Mouse (Mus musculus) C2C12 (cell line): ENCODE measurements around the gene Slc43a1. TPM values are rescaled to one million over a fixed set of nuclear protein-coding genes. Genes with fewer than 3 reads are reported as not detected.

ENCODE experiments used
- H3K27me3 ChIP-seq: one replicate; pipeline ENCODE4 v1.6.1; 2011; ENCODE audit not compliant: control insufficient read depth, insufficient read depth, insufficient read length
- H3K36me3 ChIP-seq: one replicate; pipeline ENCODE4 v1.6.1; 2011; ENCODE audit not compliant: control insufficient read depth, insufficient read depth
- H3K4me3 ChIP-seq: one replicate; pipeline ENCODE4 v1.5.1; 2011; ENCODE audit warnings: mild to moderate bottlenecking, control low read depth; ENCODE audit not compliant: poor library complexity, insufficient read depth, severe bottlenecking
- H3K79me2 ChIP-seq: one replicate; pipeline ENCODE4 v1.6.1; 2011; ENCODE audit not compliant: control insufficient read depth, insufficient read depth
- H3K79me3 ChIP-seq: one replicate; pipeline ENCODE4 v1.6.1; 2011; ENCODE audit warnings: low read depth, control low read depth
- H3ac ChIP-seq: one replicate; pipeline ENCODE3; 2011; ENCODE audit warnings: low read depth; ENCODE audit not compliant: control insufficient read depth, insufficient read length
- CEBPB ChIP-seq: IDR thresholded peaks from one replicate; pipeline ENCODE4 v1.6.1; 2011; ENCODE audit warnings: low read depth, mild to moderate bottlenecking, control low read depth, moderate library complexity
- CTCF ChIP-seq: IDR thresholded peaks from one replicate; pipeline ENCODE4 v1.5.1; 2011; ENCODE audit not compliant: control insufficient read depth, insufficient read depth, insufficient read length
- FOSL1 ChIP-seq: IDR thresholded peaks from one replicate; pipeline ENCODE4 v1.8.0; 2011; ENCODE audit warnings: mild to moderate bottlenecking, low read length; ENCODE audit not compliant: poor library complexity, insufficient read depth, severe bottlenecking
- MAX ChIP-seq: IDR thresholded peaks from one replicate; pipeline ENCODE4 v1.6.1; 2011; ENCODE audit warnings: mild to moderate bottlenecking, control low read depth
- MYOD1 ChIP-seq: IDR thresholded peaks from one replicate; pipeline ENCODE4 v1.6.1; 2011; ENCODE audit warnings: low read depth; ENCODE audit not compliant: control insufficient read depth, insufficient read length
- MYOG ChIP-seq: IDR thresholded peaks from one replicate; pipeline ENCODE4 v1.6.1; 2011; ENCODE audit not compliant: control insufficient read depth, insufficient read length; ENCODE audit errors: extremely low read depth
- USF1 ChIP-seq: IDR thresholded peaks from one replicate; pipeline ENCODE4 v1.6.1; 2011; ENCODE audit warnings: low read depth, mild to moderate bottlenecking, control low read depth, moderate library complexity
- polyA plus RNA-seq: library from polyadenylated mRNA; unstranded; fragments of >200 nt; fragmentation: generic; extraction: Trizol; gene quantifications from one replicate; pipeline ENCODE4 v1.2.1, GENCODE M21; 2012; ENCODE audit warnings: missing spikeins

Gene Slc43a1
- polyA plus RNA-seq, 1 experiment: 6.6 TPM

- Histone ChIP-seq H3K79me2 (no peaks in the 10 kb centered on the region), H3K27me3 (peaks cover 43% of the 10 kb centered on the region), H3K4me3 (no peak overlapping the region), H3ac (no peak overlapping the region), H3K36me3 (no peaks in the 10 kb centered on the region), H3K79me3 (no peaks in the 10 kb centered on the region)
- no peak for TF ChIP-seq MYOG
- no peak for TF ChIP-seq CTCF
- TF ChIP-seq MYOD1: no peak
- no peak for TF ChIP-seq MAX
- no peak for TF ChIP-seq CEBPB
- no peak for TF ChIP-seq USF1
- no peak for TF ChIP-seq FOSL1
Observed at GRCm38 (mm10) chr2:84885084-84886055, 46.7 kb downstream of the Slc43a1 start.

DNA sequence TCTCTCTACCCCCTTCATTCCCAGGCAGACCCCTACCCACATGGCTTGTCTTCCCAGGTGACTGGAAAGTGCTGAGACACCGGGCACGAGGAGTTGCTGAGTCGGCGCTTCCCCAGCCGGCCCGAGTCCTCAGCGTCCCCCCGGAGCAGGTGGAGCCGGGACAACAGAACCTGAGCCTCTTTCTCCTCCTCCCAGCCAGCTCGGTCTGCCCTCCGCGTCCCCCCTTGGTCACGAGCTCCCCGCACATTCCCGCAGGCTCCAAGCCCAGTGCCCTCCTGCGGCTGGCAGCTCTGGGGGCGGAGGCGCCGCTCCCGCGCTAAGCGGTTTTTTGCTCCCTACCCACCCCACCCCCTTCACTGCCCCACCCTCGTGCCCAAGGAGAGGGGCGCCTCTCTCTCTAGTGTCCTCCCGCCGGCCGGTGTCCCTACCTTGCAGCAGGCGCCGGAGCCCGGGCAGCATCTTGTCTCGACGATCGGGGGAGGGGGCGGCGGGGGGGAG, 47.6 kb downstream of the Slc43a1 start, which contains the start of gene Rtn4rl2:
Rtn4rl2 (minus strand) TSS at position 477 of the 498 bp plus-strand sequence.
- Histone ChIP-seq H3K79me2 (no peaks in the 10 kb centered on the region), H3K4me3 (no peak within 1 kb of the TSS), H3K36me3 (no peaks in the 10 kb centered on the region), H3K79me3 (no peaks in the 10 kb centered on the region), H3ac (peak within 1 kb of the TSS; percentile 44), H3K27me3 (peaks cover 47% of the 10 kb centered on the region)
- no peak for TF ChIP-seq MAX
- no peak for TF ChIP-seq CEBPB
- TF ChIP-seq MYOG: no peak

DNA sequence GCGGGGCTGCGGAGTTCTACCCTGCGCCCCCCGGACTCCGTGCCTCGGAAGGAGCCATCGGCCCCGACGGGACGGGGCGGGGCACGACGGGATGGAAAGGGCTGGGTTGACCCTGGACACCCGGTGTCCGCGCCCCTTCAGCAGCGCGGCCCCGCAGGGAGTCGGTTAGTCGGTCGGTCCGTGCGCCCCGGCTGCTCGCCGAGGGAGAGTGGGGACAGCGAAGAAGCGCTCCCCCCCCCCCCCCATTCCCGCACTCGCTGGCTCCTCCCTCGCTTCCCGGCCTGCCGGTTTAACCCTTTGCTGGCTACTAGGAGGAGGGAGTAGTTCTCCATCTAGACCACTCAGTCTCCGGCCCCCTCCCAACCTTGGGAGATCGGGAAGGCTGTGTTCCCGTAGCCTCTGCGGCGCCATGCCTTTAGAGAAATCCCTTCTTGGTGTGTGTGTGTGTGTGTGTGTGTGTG, 48.2 kb downstream of the Slc43a1 start:
- Histone ChIP-seq H3K79me3 (no peaks in the 10 kb centered on the region), H3ac (peak overlapping the region; percentile 44), H3K79me2 (no peaks in the 10 kb centered on the region), H3K4me3 (no peak overlapping the region), H3K36me3 (no peaks in the 10 kb centered on the region), H3K27me3 (peaks cover 47% of the 10 kb centered on the region)
- TF ChIP-seq USF1 (no peak), CEBPB (no peak), MYOD1 (no peak), FOSL1 (no peak), CTCF (no peak), MAX (no peak), MYOG (no peak)

DNA sequence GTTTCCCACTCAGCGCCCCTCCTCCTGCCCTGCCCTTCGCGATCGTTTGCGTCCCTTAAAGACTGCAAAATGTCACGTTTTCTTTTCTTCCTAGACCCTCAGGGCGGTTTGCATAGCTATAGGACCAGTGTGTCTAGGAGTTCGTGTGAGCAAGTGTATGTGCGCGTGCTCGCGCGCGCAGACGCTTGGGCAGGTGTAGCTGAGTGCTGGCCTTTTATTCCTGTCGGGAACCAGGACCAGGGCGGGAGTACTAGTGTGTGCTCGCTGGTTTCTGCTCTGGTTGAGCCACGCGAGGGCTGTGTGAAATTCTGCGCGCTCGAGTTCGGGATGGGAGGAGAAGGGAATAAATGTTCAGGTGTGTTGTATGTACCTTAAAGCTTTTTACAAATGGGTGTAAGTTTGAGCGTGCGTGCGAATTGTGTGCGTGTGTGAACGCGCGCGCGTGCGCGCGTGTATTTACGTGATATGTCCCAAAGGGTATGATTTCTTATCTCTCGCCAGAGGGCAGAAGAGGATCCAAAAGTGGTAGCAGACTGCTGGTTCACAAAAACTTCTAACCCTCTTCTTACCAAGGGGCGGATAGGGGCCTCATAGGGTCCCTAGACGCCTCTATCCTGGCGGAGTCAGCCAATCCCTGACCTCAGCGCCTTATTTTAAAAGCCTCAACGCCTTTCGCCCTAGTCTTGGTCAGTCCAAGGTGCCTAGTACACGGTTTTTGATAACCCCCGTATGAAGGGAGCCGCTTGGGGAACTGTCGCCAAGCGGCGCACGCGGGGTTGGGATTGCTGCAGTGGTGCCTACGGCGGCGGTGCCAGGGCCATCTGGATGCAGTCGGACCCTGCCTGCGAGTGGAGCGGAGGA, 49.0 kb downstream of the Slc43a1 start:
- no peaks in the 10 kb centered on the region for H3K79me2 ChIP-seq
- H3K36me3 ChIP-seq: no peaks in the 10 kb centered on the region
- no peaks in the 10 kb centered on the region for H3K79me3 ChIP-seq
- TF ChIP-seq CEBPB (no peak), MYOD1 (no peak), FOSL1 (no peak), MYOG (no peak), CTCF (no peak), MAX (no peak), USF1 (no peak)
- peak overlapping the region; percentile 18 for H3ac ChIP-seq
- H3K27me3 ChIP-seq: peaks cover 51% of the 10 kb centered on the region
- H3K4me3 ChIP-seq: no peak overlapping the region

DNA sequence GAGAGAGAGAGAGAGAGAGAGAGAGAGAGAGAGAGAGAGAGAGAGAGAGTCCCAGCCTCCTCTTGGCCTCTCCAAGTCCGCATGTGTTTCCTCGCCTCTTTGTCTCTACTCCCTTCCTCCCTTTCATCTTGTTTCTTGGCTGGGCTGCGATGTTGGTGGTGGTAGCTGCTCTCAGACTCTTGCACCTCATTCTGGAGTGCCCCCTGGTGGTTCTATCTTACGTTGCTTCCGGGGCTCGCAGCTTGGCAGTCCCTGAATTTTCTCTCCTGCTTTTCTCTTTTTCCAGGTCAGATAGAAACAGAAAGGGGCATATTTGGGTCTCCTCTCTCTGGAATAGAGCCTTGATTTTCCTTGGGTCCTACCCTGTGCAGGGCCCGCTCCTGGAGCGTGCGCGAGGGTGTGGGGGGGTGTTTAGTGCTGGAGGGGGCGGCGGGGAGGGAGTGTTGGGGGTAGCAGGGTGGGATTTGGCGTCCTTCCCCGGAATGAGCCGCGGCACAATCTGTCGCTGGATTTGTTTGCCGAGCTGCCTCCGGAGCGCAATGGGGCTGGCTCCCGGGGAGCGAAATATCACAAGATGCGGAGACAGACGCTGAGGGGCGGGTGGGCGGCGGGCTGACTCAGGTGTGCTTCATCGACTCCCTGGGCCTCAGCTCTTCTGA, 50.1 kb downstream of the Slc43a1 start:
- H3K27me3 ChIP-seq: peaks cover 48% of the 10 kb centered on the region
- H3K4me3 ChIP-seq: no peak overlapping the region
- TF ChIP-seq CTCF (peak; percentile 15), FOSL1 (no peak)
- no peaks in the 10 kb centered on the region for H3K79me3 ChIP-seq
- H3ac ChIP-seq: no peak overlapping the region
- no peaks in the 10 kb centered on the region for H3K79me2 ChIP-seq
- no peaks in the 10 kb centered on the region for H3K36me3 ChIP-seq
